Mouse (Mus musculus) stomach, embryonic 16.5 days (tissue): ENCODE measurements at regions not wholly inside any gene's neighbourhood (a gene's known extent, or its start where the extent isn't known, plus 50 kb on each side); places are given as distances from the start of the nearest gene placed in this dataset.

Source experiments
- ATAC-seq: fragments of 200-750 bp; cut with Nextera tagmentation; 2 replicates; pipeline ENCODE4 v1.8.0; 2017; ENCODE audit warnings: moderate number of reproducible peaks, moderate TSS enrichment; ENCODE audit not compliant: insufficient read depth, low FRiP score
- H3K27ac ChIP-seq: fragments of 300-500 bp; sonication (generic); 2 replicates; pipeline ENCODE4 v1.5.1; 2014; ENCODE audit warnings: low read length
- H3K27me3 ChIP-seq: fragments of 300-500 bp; sonication (generic); 2 replicates; pipeline ENCODE4 v1.6.1; 2014; ENCODE audit warnings: low read length, control low read depth, mixed read lengths; ENCODE audit not compliant: control insufficient read depth, insufficient read depth
- H3K36me3 ChIP-seq: fragments of 300-500 bp; sonication (generic); 2 replicates; pipeline ENCODE4 v1.6.1; 2014; ENCODE audit warnings: low read length; ENCODE audit not compliant: control insufficient read depth, insufficient read depth
- H3K4me1 ChIP-seq: fragments of 300-500 bp; sonication (generic); 2 replicates; pipeline ENCODE4 v1.6.1; 2014; ENCODE audit warnings: low read length, control low read depth, mixed read lengths; ENCODE audit not compliant: control insufficient read depth, insufficient read depth
- H3K4me2 ChIP-seq: fragments of 300-500 bp; sonication (generic); 2 replicates; pipeline ENCODE4 v1.6.1; 2014; ENCODE audit warnings: low read depth, low read length, mixed read lengths
- H3K4me3 ChIP-seq: fragments of 300-500 bp; sonication (generic); replicated peaks from 2 replicates; pipeline ENCODE4 v1.5.1; 2014; ENCODE audit warnings: mild to moderate bottlenecking, low read length
- H3K9ac ChIP-seq: fragments of 300-500 bp; sonication (generic); 2 replicates; pipeline ENCODE4 v1.6.1; 2014; ENCODE audit warnings: low read length
- H3K9me3 ChIP-seq: fragments of 300-500 bp; sonication (generic); replicated peaks from 2 replicates; pipeline ENCODE4 v1.6.1; 2016; ENCODE audit warnings: low read length, control low read depth; ENCODE audit not compliant: control insufficient read depth
- WGBS: fragments of 180-500 bp; shearing (Covaris S2); extraction: QIAGEN DNeasy Blood & Tissue Kit; methylation state at CpG from one replicate; pipeline ENCODE4 v1.1.7; 2014; 5-methylcytosine and 5-hydroxymethylcytosine counted together

DNA sequence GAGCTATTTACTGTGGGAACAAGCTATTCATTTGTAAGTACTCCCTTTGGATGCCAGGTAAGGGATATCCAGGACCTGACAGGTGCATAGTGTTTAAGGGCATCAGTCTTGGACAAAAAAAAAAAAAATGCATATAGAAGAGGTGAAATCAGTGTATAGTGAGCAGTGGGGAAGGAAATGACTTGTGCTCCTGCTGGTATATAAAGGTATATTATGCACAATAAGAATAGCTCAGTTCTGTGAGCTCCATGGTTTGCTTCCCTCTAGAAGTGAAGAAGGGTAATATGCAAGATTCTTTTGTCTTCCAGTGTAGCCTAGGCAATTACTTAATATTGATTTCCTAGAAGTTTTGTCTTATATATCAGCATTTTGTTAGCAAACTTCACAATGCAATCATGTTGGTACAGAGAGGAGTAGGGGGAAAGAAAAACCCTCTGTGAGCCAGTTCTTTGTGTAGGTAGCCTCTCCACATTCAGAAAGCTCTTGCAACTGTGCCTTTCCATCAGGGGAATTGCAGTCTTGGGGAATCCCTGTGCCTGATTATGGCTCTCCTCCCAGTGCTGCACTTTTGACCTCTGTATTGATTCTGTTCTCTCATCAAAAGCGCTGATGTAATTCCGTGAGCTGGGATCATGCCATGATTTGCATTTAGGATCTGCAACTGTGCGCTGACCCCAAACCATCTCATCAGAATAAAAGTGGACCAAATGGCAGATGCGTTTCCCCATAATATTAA lies 840.7 kb upstream of the Gm5150 start:
- ATAC-seq, result no peak
- Histone ChIP-seq H3K4me1 (no peaks in the 10 kb centered on the region), H3K36me3 (no peaks in the 10 kb centered on the region), H3K4me2 (no peak overlapping the region), H3K27me3 (no peaks in the 10 kb centered on the region), H3K4me3 (no peak overlapping the region), H3K27ac (no peak overlapping the region), H3K9me3 (no peaks in the 10 kb centered on the region), H3K9ac (no peak overlapping the region)
- 74% methylated on average over 4 of the region's 4 CpGs for WGBS

DNA sequence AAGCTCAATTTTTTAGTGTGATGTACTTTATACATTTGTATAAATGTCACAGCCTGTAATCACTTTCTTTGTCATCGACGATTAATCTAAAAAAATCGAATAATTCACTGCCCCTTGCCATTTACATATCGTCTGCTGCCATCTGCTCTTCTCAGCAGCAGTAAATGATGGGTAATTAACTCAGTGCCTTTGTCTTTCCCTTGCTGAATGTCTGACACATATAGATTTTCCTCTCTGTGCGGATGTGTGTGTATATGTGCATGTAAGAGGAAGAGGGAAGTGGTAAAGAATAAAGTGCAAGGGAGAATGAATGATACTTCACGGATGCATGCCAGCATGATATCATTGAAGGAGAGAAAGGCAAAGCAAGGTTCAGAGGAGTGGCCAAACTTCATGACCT lies 814.3 kb upstream of the Gm5150 start:
- no peaks in the 10 kb centered on the region for H3K4me1 ChIP-seq
- no peak overlapping the region for H3K9ac ChIP-seq
- 83% methylated on average over 6 of the region's 6 CpGs for WGBS
- no peak for ATAC-seq
- no peak overlapping the region for H3K4me3 ChIP-seq
- H3K4me2 ChIP-seq, result no peak overlapping the region
- no peaks in the 10 kb centered on the region for H3K27me3 ChIP-seq
- no peak overlapping the region for H3K27ac ChIP-seq
- no peaks in the 10 kb centered on the region for H3K9me3 ChIP-seq
- no peaks in the 10 kb centered on the region for H3K36me3 ChIP-seq

DNA sequence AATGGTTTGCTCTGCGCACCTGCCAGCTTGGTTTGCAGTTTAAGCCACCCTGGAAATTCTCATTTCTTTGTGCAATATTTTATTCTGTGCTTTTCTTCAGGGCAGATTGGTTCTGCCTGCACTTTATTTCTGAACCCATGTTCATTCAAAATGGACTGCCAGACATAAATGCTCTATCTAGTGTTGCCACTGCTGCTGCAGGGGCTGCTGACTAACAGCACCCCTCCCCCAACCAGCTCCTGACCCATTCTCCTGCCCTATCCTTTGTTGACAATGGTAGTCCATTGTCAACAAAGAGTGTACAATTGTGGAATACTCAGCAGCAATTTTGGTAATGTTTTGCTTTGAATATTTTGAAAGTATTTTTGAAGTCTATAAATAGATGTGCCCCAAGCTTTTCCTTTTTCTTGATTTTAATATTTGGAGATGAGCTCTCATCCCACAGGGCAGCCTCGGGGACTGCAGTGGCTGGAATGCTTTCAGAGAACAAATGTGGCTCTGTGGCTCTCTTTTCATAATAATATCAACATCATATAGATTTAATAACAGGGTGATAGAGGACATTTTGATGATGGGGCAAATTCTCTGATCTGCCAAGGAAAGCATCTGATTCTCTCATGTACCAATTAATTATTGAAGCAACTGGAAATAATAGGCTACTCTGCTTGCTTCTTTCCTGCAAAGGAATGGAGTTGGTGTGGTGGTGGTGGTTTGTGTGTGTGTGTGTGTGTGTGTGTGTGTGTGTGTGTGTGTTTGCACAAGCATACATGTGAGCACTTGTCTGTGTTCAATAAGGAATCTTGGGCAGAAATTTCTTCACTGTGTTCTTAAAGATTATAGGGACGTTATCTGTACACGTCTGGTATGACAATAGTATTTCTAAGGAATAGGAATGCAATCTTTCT lies 813.2 kb upstream of the Gm5150 start:
- Histone ChIP-seq H3K4me2 (no peak overlapping the region), H3K4me3 (no peak overlapping the region), H3K9ac (no peak overlapping the region), H3K36me3 (no peaks in the 10 kb centered on the region), H3K4me1 (no peaks in the 10 kb centered on the region), H3K27me3 (no peaks in the 10 kb centered on the region), H3K9me3 (no peaks in the 10 kb centered on the region), H3K27ac (no peak overlapping the region)
- ATAC-seq, result no peak
- WGBS, result 74% methylated on average over 4 of the region's 4 CpGs

DNA sequence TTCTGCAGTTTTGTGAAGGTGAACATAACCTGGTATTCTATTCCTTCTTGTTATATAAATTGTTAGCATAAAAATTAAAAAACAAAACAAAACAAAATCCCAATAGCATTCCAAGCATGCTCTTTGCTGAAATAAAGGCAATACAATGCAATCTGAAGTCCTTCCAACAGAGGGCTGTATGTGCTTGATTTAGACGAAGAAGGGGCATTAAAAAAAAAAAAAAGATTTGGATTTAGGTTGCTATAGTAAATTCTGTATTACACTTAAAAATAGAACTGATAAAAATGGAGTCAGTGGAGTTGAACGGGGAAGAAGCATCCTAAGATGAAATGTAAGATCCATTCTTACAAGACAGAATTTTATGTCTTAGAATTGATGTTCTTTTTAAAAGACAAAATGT lies 810.6 kb upstream of the Gm5150 start:
- no peak overlapping the region for H3K4me3 ChIP-seq
- H3K27ac ChIP-seq, result no peak overlapping the region
- H3K27me3 ChIP-seq, result no peaks in the 10 kb centered on the region
- H3K4me2 ChIP-seq, result no peak overlapping the region
- H3K4me1 ChIP-seq, result no peaks in the 10 kb centered on the region
- no peaks in the 10 kb centered on the region for H3K9me3 ChIP-seq
- no peak for ATAC-seq
- no peak overlapping the region for H3K9ac ChIP-seq
- H3K36me3 ChIP-seq, result no peaks in the 10 kb centered on the region
- WGBS, result 37% methylated on average over 2 of the region's 2 CpGs

DNA sequence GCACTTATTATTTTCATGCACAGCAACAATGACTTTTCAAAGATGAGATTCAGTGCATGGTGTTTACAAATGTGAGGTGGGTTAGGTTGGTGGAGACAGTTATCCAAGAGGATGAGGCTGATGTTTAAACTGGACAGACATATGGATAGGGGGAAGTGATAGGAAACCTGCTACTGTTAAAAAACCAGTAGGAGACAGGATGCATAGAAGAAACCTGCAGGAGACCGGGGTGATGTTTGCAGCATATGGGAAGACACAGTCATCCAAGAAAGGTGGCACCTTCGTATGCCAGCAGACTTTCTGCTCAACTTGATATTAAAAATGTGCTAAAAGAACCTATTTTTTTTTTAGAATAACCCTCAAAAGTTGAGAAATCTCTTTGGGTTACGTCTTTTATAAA lies 809.9 kb upstream of the Gm5150 start:
- Histone ChIP-seq H3K4me3 (no peak overlapping the region), H3K27me3 (no peaks in the 10 kb centered on the region), H3K4me1 (no peaks in the 10 kb centered on the region), H3K36me3 (no peaks in the 10 kb centered on the region), H3K27ac (no peak overlapping the region), H3K4me2 (no peak overlapping the region), H3K9me3 (no peaks in the 10 kb centered on the region), H3K9ac (no peak overlapping the region)
- WGBS, result 71% methylated on average over 3 of the region's 3 CpGs
- ATAC-seq, result no peak

DNA sequence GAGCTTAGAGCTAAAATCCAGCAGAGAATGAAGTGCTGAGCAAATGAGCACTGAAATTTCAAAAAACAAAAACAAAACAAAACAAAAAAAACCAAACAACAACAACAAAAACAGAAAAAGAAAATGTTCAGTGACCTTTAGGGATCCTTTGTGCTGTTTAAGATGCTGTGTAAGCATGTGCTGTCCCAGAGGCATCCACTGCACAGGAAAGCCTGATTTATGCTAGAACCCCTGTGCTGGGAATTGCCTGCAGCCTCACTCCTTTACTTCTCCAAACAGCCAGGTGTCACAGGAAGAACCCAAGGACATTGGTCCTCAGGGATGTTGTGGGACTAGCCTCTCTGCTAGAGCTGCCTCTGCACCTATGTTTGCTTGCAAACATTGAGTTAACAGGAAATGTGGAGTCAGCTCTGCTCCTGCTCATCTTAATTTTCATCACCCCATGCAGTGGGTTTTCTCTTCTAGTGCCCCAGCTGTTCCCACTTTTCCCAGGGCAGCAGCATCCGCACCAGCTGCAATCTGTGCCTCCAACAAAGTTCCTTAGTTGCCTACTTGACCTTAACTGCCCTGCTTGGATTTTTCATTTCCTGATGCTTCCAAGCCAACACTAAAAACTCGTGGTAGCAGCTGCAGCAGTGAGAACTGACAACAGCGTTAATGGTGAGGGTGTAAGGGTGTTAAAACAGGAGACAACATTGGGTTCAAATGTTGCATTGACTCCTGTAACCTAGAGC lies 804.8 kb upstream of the Gm5150 start:
- 30% methylated on average over 3 of the region's 3 CpGs for WGBS
- Histone ChIP-seq H3K4me3 (no peak overlapping the region), H3K9ac (no peak overlapping the region), H3K9me3 (no peaks in the 10 kb centered on the region), H3K4me2 (no peak overlapping the region), H3K27ac (no peak overlapping the region), H3K27me3 (no peaks in the 10 kb centered on the region), H3K36me3 (no peaks in the 10 kb centered on the region), H3K4me1 (no peaks in the 10 kb centered on the region)
- no peak for ATAC-seq

DNA sequence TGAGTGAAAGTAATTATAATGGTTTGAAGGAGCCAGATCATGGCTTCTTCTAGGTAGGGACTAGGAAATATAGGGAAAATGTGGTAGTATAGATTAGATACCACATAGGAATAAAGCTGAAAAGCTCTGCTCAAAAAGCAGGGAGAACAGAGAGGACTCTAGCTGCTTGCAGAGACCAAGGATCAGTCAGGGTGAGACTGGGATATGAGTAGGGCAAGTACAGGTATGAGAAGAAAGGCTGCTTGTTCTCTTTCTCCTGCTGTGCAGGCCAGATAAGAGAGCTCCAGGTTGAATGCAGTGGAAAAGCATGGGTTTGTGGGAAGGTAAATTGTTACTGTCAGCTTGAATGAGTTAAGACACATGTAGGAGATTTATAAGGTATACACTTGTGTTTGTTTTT lies 797.4 kb upstream of the Gm5150 start:
- Histone ChIP-seq H3K4me1 (no peaks in the 10 kb centered on the region), H3K36me3 (no peaks in the 10 kb centered on the region), H3K27me3 (no peaks in the 10 kb centered on the region), H3K4me3 (no peak overlapping the region), H3K9ac (no peak overlapping the region), H3K9me3 (no peaks in the 10 kb centered on the region), H3K4me2 (no peak overlapping the region), H3K27ac (no peak overlapping the region)
- no peak for ATAC-seq
